Mouse (Mus musculus): ENCODE measurements around the gene Mtap. TPM values are rescaled to one million over a fixed set of nuclear protein-coding genes. Genes with fewer than 3 reads are reported as not detected.

Gene Mtap
- total and polyA plus RNA-seq, 3 experiments, result 36.7 to 52.0 (median 45.4) TPM

DNA sequence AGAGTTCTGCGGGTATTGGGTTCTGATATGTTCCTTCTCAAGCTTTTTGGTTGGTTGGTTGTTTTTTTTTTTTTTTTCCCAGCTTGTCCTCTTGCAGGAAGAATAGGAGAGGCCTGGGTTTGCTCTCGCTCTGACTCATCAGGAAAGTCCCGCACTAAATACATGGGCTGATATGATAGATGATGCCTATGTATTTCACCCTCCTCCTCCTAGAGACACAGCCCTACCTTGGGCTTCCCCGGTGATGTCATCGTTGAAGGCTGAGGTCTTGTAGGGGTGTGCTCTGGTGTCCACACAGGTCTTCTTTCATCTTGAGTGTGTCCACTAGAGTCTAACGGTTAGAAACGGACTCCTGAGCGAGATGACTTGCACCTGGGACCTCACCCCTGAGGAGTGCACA lies 26.7 kb downstream of the Mtap start:
- TF ChIP-seq JUND (IDR thresholded peaks at IDR 0.05; ENCODE audit: low read depth, low read length) (no peak), MYC (IDR thresholded peaks at IDR 0.05; ENCODE audit: low read depth, low read length) (no peak), SMC3 (IDR thresholded peaks at IDR 0.05; ENCODE audit: low read depth, low read length) (no peak), MEF2A (IDR thresholded peaks at IDR 0.05; ENCODE audit: extremely low read depth, insufficient replicate concordance, low read depth, low read length, poor library complexity, severe bottlenecking) (no peak), POLR2A (IDR thresholded peaks at IDR 0.05; ENCODE audit: control insufficient read depth in 1 of 2, insufficient read depth in 1 of 2, low read depth in 1 of 2, low read length in 2 of 2, poor library complexity in 1 of 2) (no peak), TBP (IDR thresholded peaks at IDR 0.05; ENCODE audit: low read depth, low read length) (no peak), POLR2AphosphoS5 (IDR thresholded peaks at IDR 0.05; ENCODE audit: borderline replicate concordance, low read depth, low read length) (no peak), MYB (IDR thresholded peaks at IDR 0.05; ENCODE audit: low read depth, low read length) (no peak), POLR2AphosphoS2 (IDR thresholded peaks at IDR 0.05; ENCODE audit: low read length) (no peak), NRF1 (IDR thresholded peaks at IDR 0.05; ENCODE audit: insufficient read depth, low read depth, low read length, poor library complexity, severe bottlenecking) (no peak), MAX (IDR thresholded peaks at IDR 0.05; ENCODE audit: low read length) (no peak), UBTF (IDR thresholded peaks at IDR 0.05; ENCODE audit: borderline replicate concordance, insufficient read depth, low read depth, low read length) (no peak), E2F4 (IDR thresholded peaks at IDR 0.05; ENCODE audit: borderline replicate concordance, low read depth, low read length) (no peak), KAT2A (conservative IDR thresholded peaks at IDR 0.05; ENCODE audit: low read depth, low read length) (no peak)
- no peaks in the 10 kb centered on the region for H3K9me3 ChIP-seq (replicated peaks; ENCODE audit: insufficient read depth, low read length)
- H3K4me1 ChIP-seq (ENCODE audit: control insufficient read depth in 1 of 2, insufficient read depth in 2 of 2, low read length in 2 of 2), result peaks cover 0 to 9% of the 10 kb centered on the region in 2 experiments; a peak in 1 of 4 replicates
- no peak for DNase-seq (ENCODE audit: low read depth, low spot score)
- H3K36me3 ChIP-seq (ENCODE audit: control insufficient read depth in 1 of 2, insufficient read depth in 2 of 2, low read length in 2 of 2), result peaks cover 7 to 8% of the 10 kb centered on the region in 2 experiments; a peak in 3 of 4 replicates
- H3K27me3 ChIP-seq (ENCODE audit: control insufficient read depth in 1 of 2, insufficient read depth in 2 of 2, low read length in 2 of 2), result no peaks in the 10 kb centered on the region
- no peak overlapping the region for H3K9ac ChIP-seq (ENCODE audit: control insufficient read depth, low read depth, low read length, poor library complexity, severe bottlenecking)
- H3K79me2 ChIP-seq (ENCODE audit: control insufficient read depth, insufficient read depth, low read length, poor library complexity), result no peaks in the 10 kb centered on the region
- no peak overlapping the region for H3K27ac ChIP-seq (ENCODE audit: control insufficient read depth, low read depth, low read length)
- no peak overlapping the region for H3K4me3 ChIP-seq (ENCODE audit: control insufficient read depth in 1 of 2, insufficient read depth in 1 of 2, low read depth in 2 of 2, low read length in 2 of 2)

DNA sequence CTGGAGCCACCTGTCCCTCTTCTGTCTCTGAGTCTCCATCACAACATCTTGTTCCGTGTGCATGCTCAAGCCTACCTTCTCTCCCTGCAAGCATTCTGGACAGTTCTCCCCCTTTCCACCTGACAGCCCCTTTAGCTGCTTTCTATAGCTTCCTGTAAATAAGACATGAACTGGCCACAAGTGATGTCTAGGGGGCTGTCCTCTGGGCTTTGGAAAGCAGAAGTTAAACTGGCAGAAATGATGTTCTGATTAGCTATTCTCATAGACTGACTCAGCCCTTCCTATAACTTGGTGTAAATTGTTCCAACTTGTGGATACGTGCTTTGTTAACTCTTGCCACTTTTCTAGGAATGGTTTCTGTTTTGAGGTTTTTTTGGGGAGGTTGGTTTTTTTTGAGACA lies 27.8 kb downstream of the Mtap start:
- peaks cover 0 to 9% of the 10 kb centered on the region in 2 experiments; a peak in 1 of 4 replicates for H3K4me1 ChIP-seq (ENCODE audit: control insufficient read depth in 1 of 2, insufficient read depth in 2 of 2, low read length in 2 of 2)
- TF ChIP-seq GATA1 (IDR thresholded peaks at IDR 0.05; ENCODE audit: low read depth, low read length) (0 out of 2 replicates have a peak, but pooled peaks have one; percentile 2), NELFE (IDR thresholded peaks at IDR 0.05; ENCODE audit: low read depth, low read length) (no peak), EP300 (IDR thresholded peaks at IDR 0.05; ENCODE audit: low read depth in 1 of 2, low read length in 2 of 2) (peak; percentile 20 to 62; a peak in 3 of 4 replicates)
- H3K36me3 ChIP-seq (ENCODE audit: control insufficient read depth in 1 of 2, insufficient read depth in 2 of 2, low read length in 2 of 2), result peaks cover 7 to 8% of the 10 kb centered on the region in 2 experiments; a peak in 3 of 4 replicates
- peak; percentile 80 for DNase-seq (ENCODE audit: low read depth, low spot score)
- H3K9ac ChIP-seq (ENCODE audit: control insufficient read depth, low read depth, low read length, poor library complexity, severe bottlenecking), result no peak overlapping the region
- no peak overlapping the region for H3K27ac ChIP-seq (ENCODE audit: control insufficient read depth, low read depth, low read length)
- no peaks in the 10 kb centered on the region for H3K27me3 ChIP-seq (ENCODE audit: control insufficient read depth in 1 of 2, insufficient read depth in 2 of 2, low read length in 2 of 2)
- H3K9me3 ChIP-seq (replicated peaks; ENCODE audit: insufficient read depth, low read length), result no peaks in the 10 kb centered on the region
- H3K79me2 ChIP-seq (ENCODE audit: control insufficient read depth, insufficient read depth, low read length, poor library complexity), result no peaks in the 10 kb centered on the region
- no peak overlapping the region for H3K4me3 ChIP-seq (ENCODE audit: control insufficient read depth in 1 of 2, insufficient read depth in 1 of 2, low read depth in 2 of 2, low read length in 2 of 2)

Measured in MEL (cell line).